Mouse (Mus musculus) forebrain, embryonic 10.5 days (tissue): ENCODE results near the gene Gm49337. TPM values are rescaled to one million over a fixed set of nuclear protein-coding genes. Genes with fewer than 3 reads are reported as not detected.

Experiments used
- DNase-seq: peaks from one replicate; pipeline ENCODE4 v3.0.0-alpha.2; 2017; ENCODE audit warnings: low spot score; ENCODE audit errors: extremely low spot score
- H3K27ac ChIP-seq: fragments of 300-500 bp; sonication (generic); 2 replicates; pipeline ENCODE4 v1.5.1; 2016; ENCODE audit warnings: mild to moderate bottlenecking
- H3K27me3 ChIP-seq: fragments of 300-500 bp; sonication (generic); 2 replicates; pipeline ENCODE4 v1.6.1; 2016; ENCODE audit warnings: mild to moderate bottlenecking; ENCODE audit not compliant: poor library complexity, severe bottlenecking
- H3K36me3 ChIP-seq: fragments of 300-500 bp; sonication (generic); replicated peaks from 2 replicates; pipeline ENCODE4 v1.6.1; 2016; ENCODE audit warnings: mild to moderate bottlenecking, moderate library complexity
- H3K4me1 ChIP-seq: fragments of 300-500 bp; sonication (generic); 2 replicates; pipeline ENCODE4 v1.6.1; 2016
- H3K4me3 ChIP-seq: fragments of 300-500 bp; sonication (generic); 2 replicates; pipeline ENCODE4 v1.5.1; 2016; ENCODE audit warnings: mild to moderate bottlenecking, moderate library complexity
- H3K9me3 ChIP-seq: fragments of 300-500 bp; sonication (generic); 2 replicates; pipeline ENCODE4 v1.6.1; 2016; ENCODE audit warnings: mild to moderate bottlenecking, moderate library complexity
- WGBS: fragments of 180-500 bp; shearing (Covaris S2); methylation state at CpG from one replicate; pipeline ENCODE4 v1.1.7; 2016; 5-methylcytosine and 5-hydroxymethylcytosine counted together
- polyA plus RNA-seq: library from polyadenylated mRNA; unstranded; fragments of >200 nt; fragmentation: Nextera tagmentation; extraction: Ambion mirVana; gene quantifications from 2 replicates; pipeline ENCODE4 v1.2.1, GENCODE M21; 2016

The Gm49337 gene
- polyA plus RNA-seq, 1 experiment from 2014 or later, result not detected

DNA sequence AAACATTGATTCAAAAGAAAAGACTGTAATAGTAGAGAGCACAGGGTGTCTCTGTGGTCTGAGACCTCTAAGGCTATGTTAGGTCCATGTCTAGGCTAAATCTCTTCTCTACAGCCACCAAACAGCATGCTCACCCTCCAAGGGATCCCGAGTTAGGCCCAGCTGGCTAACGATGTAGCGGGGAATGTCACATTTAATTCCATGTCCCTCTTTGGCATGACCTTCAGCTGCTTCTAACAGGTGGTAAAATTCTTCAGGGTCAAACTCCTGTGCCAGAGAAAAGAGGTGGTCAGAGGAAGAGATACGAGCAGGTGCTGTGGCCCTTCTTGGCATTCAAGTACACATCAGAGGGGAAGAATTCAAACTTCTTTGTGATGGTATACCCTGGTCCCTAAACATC lies 144.4 kb downstream of the Gm49337 start:
- H3K36me3 ChIP-seq, result peaks cover 95% of the 10 kb centered on the region
- H3K27me3 ChIP-seq, result no peaks in the 10 kb centered on the region
- no peak overlapping the region for H3K27ac ChIP-seq
- H3K9me3 ChIP-seq, result no peaks in the 10 kb centered on the region
- 93% methylated on average over 4 of the region's 4 CpGs for WGBS
- H3K4me1 ChIP-seq, result no peaks in the 10 kb centered on the region
- DNase-seq, result no peak
- no peak overlapping the region for H3K4me3 ChIP-seq

- Histone ChIP-seq H3K27ac (no peak overlapping the region), H3K27me3 (no peaks in the 10 kb centered on the region), H3K4me1 (no peaks in the 10 kb centered on the region), H3K4me3 (no peak overlapping the region), H3K9me3 (no peaks in the 10 kb centered on the region), H3K36me3 (peaks cover 88% of the 10 kb centered on the region)
- WGBS, result 94% methylated on average over 6 of the region's 6 CpGs
- no peak for DNase-seq
Observed at GRCm38 (mm10) chr4:116322127-116322526, 148.9 kb downstream of the Gm49337 start.

DNA sequence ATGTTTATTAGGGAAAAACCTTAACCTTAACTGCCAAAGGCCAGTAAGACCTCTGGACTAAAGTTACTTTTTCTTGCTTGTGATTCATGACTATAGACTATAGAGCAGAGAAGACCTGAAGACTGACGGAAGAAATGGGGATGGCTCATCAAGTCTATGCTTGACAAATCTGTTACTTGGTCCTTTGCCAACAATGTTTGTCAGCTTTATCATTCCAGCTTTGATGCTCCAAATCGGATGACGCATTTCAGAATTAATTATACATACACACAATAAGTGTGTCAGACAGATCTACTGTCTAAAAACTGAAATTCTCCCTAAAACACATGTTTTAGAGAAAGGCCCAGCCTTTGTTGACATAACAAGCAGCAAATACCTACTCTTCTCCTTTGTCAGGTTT lies 156.1 kb downstream of the Gm49337 start:
- peaks cover 63% of the 10 kb centered on the region for H3K36me3 ChIP-seq
- no peaks in the 10 kb centered on the region for H3K4me1 ChIP-seq
- no peak overlapping the region for H3K27ac ChIP-seq
- 97% methylated on average over 3 of the region's 3 CpGs for WGBS
- no peaks in the 10 kb centered on the region for H3K27me3 ChIP-seq
- H3K9me3 ChIP-seq, result no peaks in the 10 kb centered on the region
- H3K4me3 ChIP-seq, result no peak overlapping the region
- no peak for DNase-seq

DNA sequence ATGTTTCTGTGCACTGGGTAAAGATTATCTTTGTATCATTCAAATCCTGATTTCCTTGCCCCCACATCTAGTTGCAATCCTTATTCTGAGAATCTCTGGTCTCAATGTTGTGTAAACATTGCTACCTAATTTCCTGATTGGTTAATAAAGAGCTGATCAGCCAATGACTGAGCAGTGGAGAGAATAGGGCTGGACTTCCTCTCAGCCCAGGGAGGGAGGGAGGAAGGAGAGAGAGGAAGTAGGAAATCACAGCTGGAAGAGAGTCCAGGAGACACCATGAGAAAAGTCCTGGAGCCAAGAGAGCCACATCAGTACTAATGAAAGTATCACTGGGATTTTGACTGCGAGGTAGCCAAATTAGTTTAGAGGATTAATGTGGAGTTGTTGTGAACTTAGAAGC lies 163.1 kb downstream of the Gm49337 start:
- Histone ChIP-seq H3K27me3 (no peaks in the 10 kb centered on the region), H3K4me3 (no peak overlapping the region), H3K27ac (no peak overlapping the region), H3K4me1 (no peaks in the 10 kb centered on the region), H3K9me3 (no peaks in the 10 kb centered on the region), H3K36me3 (peaks cover 3% of the 10 kb centered on the region; the same call in 1 of the 2 replicates)
- no peak for DNase-seq
- 94% methylated on average over 1 of the region's 1 CpGs for WGBS

- Histone ChIP-seq H3K27ac (no peak overlapping the region), H3K4me1 (no peaks in the 10 kb centered on the region), H3K9me3 (no peaks in the 10 kb centered on the region), H3K4me3 (no peak overlapping the region), H3K36me3 (no peaks in the 10 kb centered on the region), H3K27me3 (no peaks in the 10 kb centered on the region)
- no peak for DNase-seq
Observed at GRCm38 (mm10) chr4:116342119-116342518, 168.9 kb downstream of the Gm49337 start.

Other genes with a start within 250 kb of the Gm49337 start
- gene Dmbx1, start 233.5 kb upstream of the Gm49337 start, polyA plus RNA-seq, result 1.7 and 2.3 TPM in 2 replicates
- gene Faah, start 155.5 kb upstream of the Gm49337 start, polyA plus RNA-seq, result 1.9 and 2.3 TPM in 2 replicates
- gene Nsun4, start 119.5 kb upstream of the Gm49337 start, polyA plus RNA-seq, result 17.3 and 18.0 TPM in 2 replicates
- 440 and 449 TPM in 2 replicates for gene Uqcrh, start 98.3 kb upstream of the Gm49337 start, polyA plus RNA-seq
- 61.8 and 68.1 TPM in 2 replicates for gene Lrrc41, start 98.1 kb upstream of the Gm49337 start, polyA plus RNA-seq
- 91.5 and 95.8 TPM in 2 replicates for gene Rad54l, start 49.7 kb upstream of the Gm49337 start, polyA plus RNA-seq
- gene Pomgnt1, start 49.5 kb upstream of the Gm49337 start, polyA plus RNA-seq, result 50.6 and 54.7 TPM in 2 replicates
- gene Lurap1, start 22.0 kb upstream of the Gm49337 start, polyA plus RNA-seq, result 2.0 and 2.6 TPM in 2 replicates
- gene Tspan1, start 5.8 kb upstream of the Gm49337 start, polyA plus RNA-seq, result not detected in 2 replicates
- gene 1700042G07Rik, start within 50 bp of the Gm49337 start, polyA plus RNA-seq, result not detected in 2 replicates
- gene Pik3r3, start 48.2 kb downstream of the Gm49337 start, polyA plus RNA-seq, result 39.1 and 42.6 TPM in 2 replicates